Mouse (Mus musculus) kidney, adult 9 months (tissue): ENCODE results near the gene Ghrl.
"Not testable (repeated sequence)": the region's sequence is repeated elsewhere in the genome, so short reads cannot be mapped to it uniquely, and the experiment has no call there.

ENCODE experiments used
- DNase-seq: peaks from one replicate; pipeline ENCODE4 v3.0.0; 2022

The Ghrl gene

GRCm38 (mm10) chr6:113695766-113696355, 23.8 kb downstream of the Ghrl start:
- DNase-seq, result no peak

GRCm38 (mm10) chr6:113695203-113695602, 24.5 kb downstream of the Ghrl start:
- no peak for DNase-seq

- DNase-seq, result no peak
These were observed 26.3 kb downstream of the Ghrl start for GRCm38 (mm10) chr6:113693377-113693776.

GRCm38 (mm10) chr6:113692661-113693133, 27.0 kb downstream of the Ghrl start:
- DNase-seq, result no peak

GRCm38 (mm10) chr6:113691084-113691462, 28.6 kb downstream of the Ghrl start:
- DNase-seq, result no peak

GRCm38 (mm10) chr6:113690400-113691083, 29.1 kb downstream of the Ghrl start:
- peak; percentile 95 for DNase-seq

GRCm38 (mm10) chr6:113690008-113690399, 29.7 kb downstream of the Ghrl start:
- peak; percentile 92 for DNase-seq

GRCm38 (mm10) chr6:113686551-113687125, 33.0 kb downstream of the Ghrl start:
- no peak for DNase-seq

- no peak for DNase-seq
These were observed 36.4 kb downstream of the Ghrl start for GRCm38 (mm10) chr6:113683081-113683825.

GRCm38 (mm10) chr6:113681271-113681670, 38.4 kb downstream of the Ghrl start:
- DNase-seq, result peak; percentile 95

GRCm38 (mm10) chr6:113679993-113680566, 39.6 kb downstream of the Ghrl start:
- no peak for DNase-seq

- DNase-seq, result no peak
These were observed 41.3 kb downstream of the Ghrl start for GRCm38 (mm10) chr6:113678246-113679012.

GRCm38 (mm10) chr6:113677070-113677734, 42.5 kb downstream of the Ghrl start:
- DNase-seq, result peak; percentile 71

GRCm38 (mm10) chr6:113675991-113676390, 43.7 kb downstream of the Ghrl start:
- DNase-seq, result no peak

GRCm38 (mm10) chr6:113675234-113675633, 44.4 kb downstream of the Ghrl start:
- no peak for DNase-seq

- no peak for DNase-seq
These were observed 46.7 kb downstream of the Ghrl start for GRCm38 (mm10) chr6:113672989-113673388.

GRCm38 (mm10) chr6:113672029-113672428, 47.7 kb downstream of the Ghrl start:
- DNase-seq, result not testable (repeated sequence)

- DNase-seq, result no peak
These were observed 49.9 kb downstream of the Ghrl start for GRCm38 (mm10) chr6:113669821-113670220.

- peak; percentile 61 for DNase-seq
These were observed 51.2 kb downstream of the Ghrl start for GRCm38 (mm10) chr6:113668287-113669154.

GRCm38 (mm10) chr6:113667611-113668122, 52.0 kb downstream of the Ghrl start:
- no peak for DNase-seq
